In the genomic region with DNA sequence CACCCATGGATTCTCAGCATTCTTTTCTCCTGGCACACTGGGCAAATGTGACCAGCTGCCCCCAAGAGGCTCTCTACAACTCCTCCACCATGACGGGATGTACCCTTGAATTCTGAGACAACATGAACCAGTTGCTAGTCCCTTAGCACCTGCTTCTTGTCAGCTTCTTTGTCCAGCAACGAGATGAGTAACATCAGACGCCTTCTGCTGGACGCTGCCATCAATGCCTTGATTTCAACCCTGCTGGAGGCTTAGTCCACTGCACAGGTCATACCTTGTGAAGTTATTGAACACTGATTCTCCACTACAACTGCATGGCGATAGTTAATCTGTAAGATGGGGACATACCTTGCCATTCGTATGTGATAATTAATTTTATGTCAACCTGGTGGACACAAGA, we compare ENCODE assay signal across 21 mouse cellular contexts. TPM values are rescaled to one million over a fixed set of nuclear protein-coding genes. Genes with fewer than 3 reads are reported as not detected.
"Had no signal": no experiment of that assay in that cellular context is flagged by ENCODE, and none has a peak within 500 bp of the region (broad histone marks: within the 10 kb centered on the region; RNA-seq: fewer than 3 reads in every experiment).

No protein-coding gene starts in this region.

- H3K4me3 ChIP-seq: limb, embryonic 13.5 days; midbrain, embryonic 12.5 days; neural tube, embryonic 13.5 days; stomach, embryonic 15.5 days had no signal

- H3K27ac ChIP-seq: limb, embryonic 13.5 days; liver, embryonic 14.5 days; midbrain, embryonic 12.5 days; neural tube, embryonic 13.5 days; stomach, embryonic 15.5 days had no signal

- DNase-seq: kidney, adult 11 months; kidney, adult 9 months; kidney, postnatal 10 days; layer of hippocampus, adult 9-11 months; layer of hippocampus, postnatal 36 days; left cerebral cortex, postnatal 4 days; lung, adult 18-20 months; right cerebral cortex, postnatal 14 days; thymus, adult 2 months had no signal

- ATAC-seq: midbrain, embryonic 16.5 days had no signal

- H3K9ac ChIP-seq: limb, embryonic 13.5 days; liver, embryonic 14.5 days; midbrain, embryonic 12.5 days; neural tube, embryonic 13.5 days; stomach, embryonic 15.5 days had no signal

- H3K27me3 ChIP-seq: limb, embryonic 13.5 days; midbrain, embryonic 12.5 days; neural tube, embryonic 13.5 days; stomach, embryonic 15.5 days had no signal

- H3K4me1 ChIP-seq: limb, embryonic 13.5 days; midbrain, embryonic 12.5 days; neural tube, embryonic 13.5 days; stomach, embryonic 15.5 days had no signal

- H3K36me3 ChIP-seq: limb, embryonic 13.5 days; midbrain, embryonic 12.5 days; neural tube, embryonic 13.5 days; stomach, embryonic 15.5 days had no signal

- H3K4me2 ChIP-seq: limb, embryonic 13.5 days; midbrain, embryonic 12.5 days; neural tube, embryonic 13.5 days; stomach, embryonic 15.5 days had no signal

- H3K9me3 ChIP-seq: limb, embryonic 13.5 days; midbrain, embryonic 12.5 days; neural tube, embryonic 13.5 days; stomach, embryonic 15.5 days had no signal

RNA-seq across cellular contexts. Expression of a gene that starts 15.5 kb away (rescaled TPM):
- polyA plus RNA-seq: large intestine, adult 2 months; limb, embryonic 13.5 days; liver, adult 2 months; liver, embryonic 14.5 days; lung, embryonic 16.5 days; midbrain, embryonic 12.5 days; neural tube, embryonic 13.5 days; spleen, adult 2 months; stomach, embryonic 15.5 days; thymus, adult 2 months; urinary bladder, adult 2 months had no signal

RNA-seq across cellular contexts. Expression of a gene that starts 40.6 kb away (rescaled TPM):
- polyA plus RNA-seq: large intestine, adult 2 months; limb, embryonic 13.5 days; liver, adult 2 months; liver, embryonic 14.5 days; lung, embryonic 16.5 days; midbrain, embryonic 12.5 days; midbrain, embryonic 16.5 days; neural tube, embryonic 13.5 days; spleen, adult 2 months; stomach, embryonic 15.5 days; testis, adult 2 months; thymus, adult 2 months; urinary bladder, adult 2 months had no signal

RNA-seq across cellular contexts. Expression of a gene that starts 56.9 kb away (rescaled TPM):
- polyA plus RNA-seq: liver, adult 2 months; lung, embryonic 16.5 days; spleen, adult 2 months; testis, adult 2 months; urinary bladder, adult 2 months had no signal
